Mouse (Mus musculus) testis, adult 2 months (tissue): ENCODE measurements around the gene Rfx2. TPM values are rescaled to one million over a fixed set of nuclear protein-coding genes. Genes with fewer than 3 reads are reported as not detected.

ENCODE experiments used
- H3K27ac ChIP-seq: fragments of 200-500 bp; 2 replicates; pipeline ENCODE4 v1.5.1; 2012; ENCODE audit warnings: low read depth, low read length; ENCODE audit not compliant: control insufficient read depth, insufficient read depth
- H3K27me3 ChIP-seq: fragments of 200-500 bp; 2 replicates; pipeline ENCODE4 v1.6.1; 2012; ENCODE audit warnings: mild to moderate bottlenecking, low read length, moderate library complexity; ENCODE audit not compliant: control insufficient read depth, insufficient read depth
- H3K36me3 ChIP-seq: fragments of 200-500 bp; 2 replicates; pipeline ENCODE4 v1.6.1; 2012; ENCODE audit warnings: mild to moderate bottlenecking, low read length; ENCODE audit not compliant: control insufficient read depth, insufficient read depth
- H3K4me1 ChIP-seq: fragments of 200-500 bp; 2 replicates; pipeline ENCODE4 v1.6.1; 2012; ENCODE audit warnings: low read length; ENCODE audit not compliant: control insufficient read depth, insufficient read depth
- H3K4me3 ChIP-seq: fragments of 200-500 bp; 2 replicates; pipeline ENCODE4 v1.5.1; 2012; ENCODE audit warnings: low read depth, mild to moderate bottlenecking, low read length, moderate library complexity, mixed read lengths; ENCODE audit not compliant: control insufficient read depth
- CTCF ChIP-seq: fragments of 200-500 bp; IDR thresholded peaks from 2 replicates; pipeline ENCODE4 v1.5.1; 2012; ENCODE audit warnings: low read depth, mild to moderate bottlenecking, inconsistent platforms, low read length, moderate library complexity; ENCODE audit not compliant: control insufficient read depth, insufficient read depth, insufficient replicate concordance
- POLR2A ChIP-seq: fragments of 200-500 bp; IDR thresholded peaks from 2 replicates; pipeline ENCODE4 v1.6.1; 2012; ENCODE audit warnings: low read depth, mild to moderate bottlenecking, inconsistent platforms, low read length, moderate library complexity; ENCODE audit not compliant: control insufficient read depth
- polyA plus RNA-seq: library from polyadenylated mRNA; depleted of rRNA; stranded (reverse); fragments of >200 nt; gene quantifications from 2 replicates; pipeline ENCODE4 v1.2.3, GENCODE M21; 2012

Rfx2 gene
- polyA plus RNA-seq, 1 experiment: 312 TPM

- Histone ChIP-seq H3K4me1 (peaks cover 7% of the 10 kb centered on the region), H3K27me3 (no peaks in the 10 kb centered on the region), H3K36me3 (no peaks in the 10 kb centered on the region; the same call in none of the 2 replicates), H3K4me3 (no peak overlapping the region), H3K27ac (no peak overlapping the region)
- TF ChIP-seq POLR2A (no peak), CTCF (0 out of 2 replicates have a peak, but pooled peaks have one; percentile 6)
Measured at GRCm38 (mm10) chr17:56805784-56806183, 25.0 kb downstream of the Rfx2 start.

DNA sequence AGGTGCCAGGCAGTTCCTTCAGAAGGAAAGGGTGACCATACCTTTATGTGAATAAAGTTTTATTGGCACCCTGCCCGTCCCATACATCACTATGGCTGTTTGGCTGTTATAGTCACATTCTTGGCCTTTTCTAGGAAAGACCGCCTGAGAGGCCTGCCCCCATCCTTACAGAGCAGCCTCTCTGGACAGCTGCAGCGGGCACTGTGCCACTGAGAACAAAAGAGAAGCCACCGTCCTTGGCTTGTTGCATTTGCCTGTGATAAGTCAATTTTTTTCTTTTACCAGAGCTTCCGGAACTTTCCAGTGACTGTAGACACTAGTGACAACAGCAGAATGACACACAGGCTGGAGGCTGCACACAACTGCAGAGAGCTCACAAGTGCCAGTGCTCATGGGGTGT, 25.9 kb downstream of the Rfx2 start:
- H3K36me3 ChIP-seq: no peaks in the 10 kb centered on the region; the same call in none of the 2 replicates
- H3K4me1 ChIP-seq: peaks cover 2% of the 10 kb centered on the region; the same call in 1 of the 2 replicates
- no peaks in the 10 kb centered on the region for H3K27me3 ChIP-seq
- no peak for TF ChIP-seq POLR2A
- TF ChIP-seq CTCF: no peak
- H3K27ac ChIP-seq: no peak overlapping the region; the same call in 1 of the 2 replicates
- no peak overlapping the region for H3K4me3 ChIP-seq

DNA sequence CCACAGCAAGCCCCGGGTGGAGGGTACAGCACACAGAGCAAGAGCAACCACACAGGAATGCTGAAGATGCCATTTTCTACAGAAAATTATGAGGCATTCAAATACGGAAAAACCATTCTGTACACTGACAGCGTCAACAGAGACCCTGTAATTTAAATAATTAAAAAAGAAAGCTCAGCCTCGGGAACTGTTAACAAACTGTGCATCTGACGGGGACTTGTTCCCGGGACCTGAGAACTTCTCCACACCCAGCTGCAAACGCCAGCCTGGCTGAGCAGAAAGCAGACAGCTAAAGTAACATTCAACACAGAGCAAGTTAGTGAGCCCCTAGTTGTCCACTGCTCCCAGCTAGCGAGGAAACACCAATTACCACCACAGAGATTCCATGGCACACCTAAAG, 28.7 kb downstream of the Rfx2 start:
- TF ChIP-seq CTCF: no peak
- TF ChIP-seq POLR2A: no peak
- Histone ChIP-seq H3K36me3 (peaks cover 2% of the 10 kb centered on the region), H3K27me3 (no peaks in the 10 kb centered on the region), H3K27ac (no peak overlapping the region), H3K4me3 (no peak overlapping the region), H3K4me1 (peaks cover 2% of the 10 kb centered on the region; the same call in 1 of the 2 replicates)

GRCm38 (mm10) chr17:56799276-56799675, 31.5 kb downstream of the Rfx2 start:
- Histone ChIP-seq H3K27ac (no peak overlapping the region), H3K4me1 (no peaks in the 10 kb centered on the region; the same call in 1 of the 2 replicates), H3K36me3 (peaks cover 2% of the 10 kb centered on the region), H3K27me3 (no peaks in the 10 kb centered on the region), H3K4me3 (no peak overlapping the region)
- TF ChIP-seq POLR2A (no peak), CTCF (no peak)

- TF ChIP-seq CTCF (no peak), POLR2A (no peak)
- H3K4me3 ChIP-seq: no peak overlapping the region
- H3K27ac ChIP-seq: no peak overlapping the region
Measured at GRCm38 (mm10) chr17:56793614-56794319, 37.0 kb downstream of the Rfx2 start.

GRCm38 (mm10) chr17:56792588-56792987, 38.2 kb downstream of the Rfx2 start:
- no peaks in the 10 kb centered on the region for H3K36me3 ChIP-seq

More at GRCm38 (mm10) chr17:56793614-56794319, 37.0 kb downstream of the Rfx2 start:
- Histone ChIP-seq H3K36me3 (no peaks in the 10 kb centered on the region; the same call in 1 of the 2 replicates), H3K27me3 (no peaks in the 10 kb centered on the region), H3K4me1 (no peaks in the 10 kb centered on the region)

DNA sequence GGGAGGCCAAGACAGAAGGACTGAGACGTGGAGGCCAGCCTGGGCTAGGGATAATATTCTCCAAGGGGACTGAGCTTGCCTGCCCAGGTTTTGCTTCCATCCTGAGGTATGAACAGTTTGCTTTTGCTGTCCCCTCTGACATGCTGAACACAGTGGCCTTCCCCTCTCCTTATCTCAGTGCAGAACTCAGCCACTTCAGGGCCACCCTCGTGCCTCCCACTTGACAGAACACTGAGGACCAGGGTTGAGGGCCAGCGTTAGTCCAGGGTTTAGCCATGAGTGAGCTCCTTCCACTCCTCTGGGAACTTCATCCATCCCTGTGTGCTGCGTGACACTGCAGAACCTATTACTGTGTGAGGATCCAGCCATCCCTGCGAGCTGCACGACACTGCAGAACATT, 41.5 kb downstream of the Rfx2 start:
- Histone ChIP-seq H3K27me3 (no peaks in the 10 kb centered on the region), H3K4me1 (no peaks in the 10 kb centered on the region), H3K4me3 (no peak overlapping the region), H3K27ac (no peak overlapping the region), H3K36me3 (peaks cover under 1% of the 10 kb centered on the region; the same call in 1 of the 2 replicates)
- TF ChIP-seq POLR2A (no peak), CTCF (no peak)

More at GRCm38 (mm10) chr17:56792588-56792987, 38.2 kb downstream of the Rfx2 start:
- TF ChIP-seq CTCF (no peak), POLR2A (no peak)
- Histone ChIP-seq H3K4me3 (no peak overlapping the region), H3K27ac (no peak overlapping the region), H3K27me3 (no peaks in the 10 kb centered on the region), H3K4me1 (no peaks in the 10 kb centered on the region)
